Mouse (Mus musculus) left cerebral cortex, postnatal 14 days (tissue): ENCODE measurements at regions not wholly inside any gene's neighbourhood (a gene's known extent, or its start where the extent isn't known, plus 50 kb on each side); places are given as distances from the start of the nearest gene placed in this dataset.

ENCODE experiments used
- DNase-seq, 2 experiments: peaks; one replicate each; pipeline ENCODE4 v3.0.0; 2021 to 2022; ENCODE audit warnings: low spot score in 2 of 2, mixed read lengths in 1 of 2
- intact Hi-C: fragments of 180-260 bp; cut with DNase I; formaldehyde crosslinking; loops from one replicate; pipeline ENCODE4 v1.15.1; 2025

GRCm38 (mm10) chr3:102335146-102335545, 130.7 kb upstream of the Vangl1 start:
- intact Hi-C loops = loop anchor here (5.0 kb wide), 1 partner anchor 357 kb away; no protein-coding TSS in a partner anchor
- DNase-seq = peak; percentile 32 to 39

GRCm38 (mm10) chr3:102332221-102332620, 127.7 kb upstream of the Vangl1 start:
- DNase-seq = no peak
- intact Hi-C loops = no loop called here

GRCm38 (mm10) chr3:102319331-102319730, 114.8 kb upstream of the Vangl1 start:
- DNase-seq = no peak
- intact Hi-C loops = no loop called here

- intact Hi-C loops = no loop called here
- DNase-seq = no peak
Observed at GRCm38 (mm10) chr3:102316151-102316550, 111.7 kb upstream of the Vangl1 start.

- no peak for DNase-seq
- intact Hi-C loops = no loop called here
Observed at GRCm38 (mm10) chr3:102311482-102312225, 107.2 kb upstream of the Vangl1 start.

- no peak for DNase-seq
- intact Hi-C loops = no loop called here
Observed at GRCm38 (mm10) chr3:102310243-102310642, 105.8 kb upstream of the Vangl1 start.

GRCm38 (mm10) chr3:102309756-102310155, 105.3 kb upstream of the Vangl1 start:
- intact Hi-C loops = loop anchor here (5.0 kb wide), 1 partner anchor 383 kb away; no protein-coding TSS in a partner anchor
- DNase-seq = peak; percentile 62 to 71

- intact Hi-C loops = loop anchor here (5.0 kb wide), 1 partner anchor 385 kb away; no protein-coding TSS in a partner anchor
- no peak for DNase-seq
Observed at GRCm38 (mm10) chr3:102307656-102308055, 103.2 kb upstream of the Vangl1 start.

- DNase-seq = no peak
- intact Hi-C loops = no loop called here
Observed at GRCm38 (mm10) chr3:102292385-102292784, 87.9 kb upstream of the Vangl1 start.

GRCm38 (mm10) chr3:102281983-102282382, 77.5 kb upstream of the Vangl1 start:
- intact Hi-C loops = no loop called here
- no peak for DNase-seq

- intact Hi-C loops = no loop called here
- no peak for DNase-seq
Observed at GRCm38 (mm10) chr3:102276758-102277157, 72.3 kb upstream of the Vangl1 start.

- DNase-seq = no peak
- intact Hi-C loops = no loop called here
Observed at GRCm38 (mm10) chr3:102276283-102276682, 71.8 kb upstream of the Vangl1 start.

- DNase-seq = no peak
- intact Hi-C loops = no loop called here
Observed at GRCm38 (mm10) chr3:102275256-102276022, 70.9 kb upstream of the Vangl1 start.

- no peak for DNase-seq
- intact Hi-C loops = no loop called here
Observed at GRCm38 (mm10) chr3:102270779-102271178, 66.3 kb upstream of the Vangl1 start.

GRCm38 (mm10) chr3:102270257-102270656, 65.8 kb upstream of the Vangl1 start:
- intact Hi-C loops = no loop called here
- DNase-seq = no peak

GRCm38 (mm10) chr3:102266136-102266535, 61.6 kb upstream of the Vangl1 start:
- DNase-seq = no peak
- intact Hi-C loops = no loop called here

- intact Hi-C loops = no loop called here
- DNase-seq = no peak
Observed at GRCm38 (mm10) chr3:102265146-102265545, 60.7 kb upstream of the Vangl1 start.

GRCm38 (mm10) chr3:102263326-102263725, 58.8 kb upstream of the Vangl1 start:
- intact Hi-C loops = no loop called here
- no peak for DNase-seq

- DNase-seq = no peak
- intact Hi-C loops = no loop called here
Observed at GRCm38 (mm10) chr3:102262665-102263064, 58.2 kb upstream of the Vangl1 start.

- DNase-seq = no peak
- intact Hi-C loops = no loop called here
Observed at GRCm38 (mm10) chr3:102261517-102261916, 57.0 kb upstream of the Vangl1 start.
